ENCODE assay signal across 8 mouse cellular contexts in genomic region chr2:57181692-57182541, GRCm38 (mm10). TPM values are rescaled to one million over a fixed set of nuclear protein-coding genes. Genes with fewer than 3 reads are reported as not detected.
DNase-seq lines count a peak whose midpoint lies in the region; ATAC-seq lines count a peak whose summit lies in the region.

No protein-coding gene starts in this region.

- peak; percentile 93 for DNase-seq in Muller cell, postnatal 12 days (ENCODE audit: inconsistent ontology term)
- DNase-seq in cerebellum, adult 9-11 months = peak; percentile 98
- peak; percentile 79 to 93 for DNase-seq in frontal cortex, postnatal 10 days (ENCODE audit: low spot score in 2 of 2)
- peak; percentile 95 to 97 for DNase-seq in layer of hippocampus, postnatal 14 days (ENCODE audit: low spot score in 2 of 2)
- peak; percentile 96 for DNase-seq in lung, postnatal 14 days
- DNase-seq in retina, adult 2 months (ENCODE audit: low read depth, low spot score) = peak; percentile 74
- peak; percentile 92 to 95 for DNase-seq in thymus, postnatal 36 days

- peaks cover 9% of the 10 kb centered on the region; the same call in 1 of the 2 replicates for H3K4me1 ChIP-seq in hindbrain, embryonic 12.5 days

- peak; percentile 99 for ATAC-seq in hindbrain, embryonic 12.5 days (ENCODE audit: low FRiP score)

- no peaks in the 10 kb centered on the region for H3K27me3 ChIP-seq in hindbrain, embryonic 12.5 days

- H3K4me3 ChIP-seq in hindbrain, embryonic 12.5 days = peak overlapping the region; percentile 58

- H3K9me3 ChIP-seq in hindbrain, embryonic 12.5 days (replicated peaks) = no peaks in the 10 kb centered on the region

- peak overlapping the region; percentile 48 for H3K4me2 ChIP-seq in hindbrain, embryonic 12.5 days (replicated peaks)

- peak overlapping the region; percentile 89 for H3K27ac ChIP-seq in hindbrain, embryonic 12.5 days

- WGBS in hindbrain, embryonic 12.5 days = under 1% methylated on average over 37 of the region's 37 CpGs

- H3K9ac ChIP-seq in hindbrain, embryonic 12.5 days = peak overlapping the region; percentile 62

- no peaks in the 10 kb centered on the region for H3K36me3 ChIP-seq in hindbrain, embryonic 12.5 days

RNA-seq across cellular contexts. Expression of gene Gpd2, which starts 55.5 kb away (rescaled TPM):
- 17.4 and 18.9 TPM in 2 replicates for polyA plus RNA-seq in hindbrain, embryonic 12.5 days (2016; fragmentation: Nextera tagmentation; extraction: Ambion mirVana)
- total RNA-seq in layer of hippocampus, postnatal 14 days (2021) = 100 to 1,000 TPM; 125 to 144 TPM

RNA-seq across cellular contexts. Expression of gene Nr4a2, which starts 58.1 kb away (rescaled TPM):
- 21.3 and 28.1 TPM in 2 replicates for polyA plus RNA-seq in hindbrain, embryonic 12.5 days (2016; fragmentation: Nextera tagmentation; extraction: Ambion mirVana)
- 10 to 100 TPM; 29.7 to 41.7 TPM for total RNA-seq in layer of hippocampus, postnatal 14 days (2021)

Comparison
In these comparisons a context has a peak if more than half of its experiments do, and no peak if none do; other contexts are left out.
1. Peak in every context shown above with its lines: DNase-seq, ATAC-seq, H3K4me3 ChIP-seq and H3K27ac ChIP-seq.